Mouse (Mus musculus): ENCODE data around the gene Klhdc7a.

Gene Klhdc7a

GRCm38 (mm10) chr4:139960086-139960713, 7.6 kb downstream of the Klhdc7a start:
- no peak for DNase-seq (ENCODE audit: low spot score)

- no peak for DNase-seq (ENCODE audit: low spot score)
Observed at GRCm38 (mm10) chr4:139959188-139959587, 8.6 kb downstream of the Klhdc7a start.

- no peak for DNase-seq (ENCODE audit: low spot score)
Observed at GRCm38 (mm10) chr4:139950876-139951485, 16.8 kb downstream of the Klhdc7a start.

- DNase-seq (ENCODE audit: low spot score), result no peak
Observed at GRCm38 (mm10) chr4:139950431-139950848, 17.4 kb downstream of the Klhdc7a start.

- DNase-seq (ENCODE audit: low spot score), result no peak
Observed at GRCm38 (mm10) chr4:139948591-139948990, 19.2 kb downstream of the Klhdc7a start.

- DNase-seq (ENCODE audit: low spot score), result no peak
Observed at GRCm38 (mm10) chr4:139947341-139947740, 20.5 kb downstream of the Klhdc7a start.

- no peak for DNase-seq (ENCODE audit: low spot score)
Observed at GRCm38 (mm10) chr4:139941831-139942230, 26.0 kb downstream of the Klhdc7a start.

- no peak for DNase-seq (ENCODE audit: low spot score)
Observed at GRCm38 (mm10) chr4:139935557-139935956, 32.3 kb downstream of the Klhdc7a start.

GRCm38 (mm10) chr4:139932970-139933801, 34.6 kb downstream of the Klhdc7a start:
- DNase-seq (ENCODE audit: low spot score), result no peak

GRCm38 (mm10) chr4:139931790-139932510, 35.9 kb downstream of the Klhdc7a start:
- no peak for DNase-seq (ENCODE audit: low spot score)

- DNase-seq (ENCODE audit: low spot score), result no peak
Observed at GRCm38 (mm10) chr4:139930885-139931284, 36.9 kb downstream of the Klhdc7a start.

- no peak for DNase-seq (ENCODE audit: low spot score)
Observed at GRCm38 (mm10) chr4:139926161-139926561, 41.7 kb downstream of the Klhdc7a start.

- DNase-seq (ENCODE audit: low spot score), result no peak
Observed at GRCm38 (mm10) chr4:139925275-139926160, 42.3 kb downstream of the Klhdc7a start.

GRCm38 (mm10) chr4:139916731-139917130, 51.1 kb downstream of the Klhdc7a start:
- no peak for DNase-seq (ENCODE audit: low spot score)

Data from urinary bladder, postnatal 10 days (tissue).